Mouse (Mus musculus): ENCODE measurements around the gene Smarcc2. TPM values are rescaled to one million over a fixed set of nuclear protein-coding genes. Genes with fewer than 3 reads are reported as not detected.
A peak's percentile ranks its signal among the peaks of the same experiment; 100 is the strongest.
"Not testable (repeated sequence)": the region's sequence is repeated elsewhere in the genome, so short reads cannot be mapped to it uniquely, and the experiment has no call there.

The Smarcc2 gene
- total RNA-seq, 1 experiment from 2014 or later: 61.2 TPM

DNA sequence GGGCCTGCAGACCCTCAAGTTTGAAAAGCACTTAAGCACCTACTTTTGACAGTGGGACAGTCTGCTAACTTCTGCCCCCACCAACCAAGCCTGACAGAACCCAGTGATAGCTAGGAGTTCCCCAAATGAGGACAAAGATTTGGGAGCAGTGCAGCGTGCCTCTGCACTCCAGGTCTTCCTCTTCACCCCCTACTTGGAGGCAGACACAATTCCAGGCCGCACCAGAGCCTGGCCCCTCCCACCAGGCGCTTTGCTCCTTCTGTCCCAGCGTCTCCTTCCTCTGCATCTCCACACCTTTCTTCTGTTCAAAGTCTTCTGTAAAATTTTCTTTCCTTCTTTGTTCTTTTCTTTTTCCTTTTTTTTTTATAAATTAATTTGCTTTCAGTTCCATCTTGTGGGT, 30.7 kb downstream of the Smarcc2 start:
- no peak for ATAC-seq (replicated peaks; ENCODE audit: insufficient number of reproducible peaks, low FRiP score, low TSS enrichment, poor library complexity, severe bottlenecking)

GRCm38 (mm10) chr10:128490232-128490631, 31.2 kb downstream of the Smarcc2 start:
- ATAC-seq (replicated peaks; ENCODE audit: insufficient number of reproducible peaks, low FRiP score, low TSS enrichment, poor library complexity, severe bottlenecking): no peak

- no peak for ATAC-seq (replicated peaks; ENCODE audit: insufficient number of reproducible peaks, low FRiP score, low TSS enrichment, poor library complexity, severe bottlenecking)
These were observed 31.9 kb downstream of the Smarcc2 start for GRCm38 (mm10) chr10:128490912-128491311.

GRCm38 (mm10) chr10:128491495-128491894, 32.4 kb downstream of the Smarcc2 start:
- no peak for ATAC-seq (replicated peaks; ENCODE audit: insufficient number of reproducible peaks, low FRiP score, low TSS enrichment, poor library complexity, severe bottlenecking)

- not testable (repeated sequence) for ATAC-seq (replicated peaks; ENCODE audit: insufficient number of reproducible peaks, low FRiP score, low TSS enrichment, poor library complexity, severe bottlenecking)
These were observed 33.0 kb downstream of the Smarcc2 start for GRCm38 (mm10) chr10:128492051-128492450.

- no peak for ATAC-seq (replicated peaks; ENCODE audit: insufficient number of reproducible peaks, low FRiP score, low TSS enrichment, poor library complexity, severe bottlenecking)
These were observed 33.7 kb downstream of the Smarcc2 start for GRCm38 (mm10) chr10:128492633-128493311.

GRCm38 (mm10) chr10:128493319-128493694, 34.3 kb downstream of the Smarcc2 start:
- ATAC-seq (replicated peaks; ENCODE audit: insufficient number of reproducible peaks, low FRiP score, low TSS enrichment, poor library complexity, severe bottlenecking): no peak; the same call in 1 of the 2 replicates

DNA sequence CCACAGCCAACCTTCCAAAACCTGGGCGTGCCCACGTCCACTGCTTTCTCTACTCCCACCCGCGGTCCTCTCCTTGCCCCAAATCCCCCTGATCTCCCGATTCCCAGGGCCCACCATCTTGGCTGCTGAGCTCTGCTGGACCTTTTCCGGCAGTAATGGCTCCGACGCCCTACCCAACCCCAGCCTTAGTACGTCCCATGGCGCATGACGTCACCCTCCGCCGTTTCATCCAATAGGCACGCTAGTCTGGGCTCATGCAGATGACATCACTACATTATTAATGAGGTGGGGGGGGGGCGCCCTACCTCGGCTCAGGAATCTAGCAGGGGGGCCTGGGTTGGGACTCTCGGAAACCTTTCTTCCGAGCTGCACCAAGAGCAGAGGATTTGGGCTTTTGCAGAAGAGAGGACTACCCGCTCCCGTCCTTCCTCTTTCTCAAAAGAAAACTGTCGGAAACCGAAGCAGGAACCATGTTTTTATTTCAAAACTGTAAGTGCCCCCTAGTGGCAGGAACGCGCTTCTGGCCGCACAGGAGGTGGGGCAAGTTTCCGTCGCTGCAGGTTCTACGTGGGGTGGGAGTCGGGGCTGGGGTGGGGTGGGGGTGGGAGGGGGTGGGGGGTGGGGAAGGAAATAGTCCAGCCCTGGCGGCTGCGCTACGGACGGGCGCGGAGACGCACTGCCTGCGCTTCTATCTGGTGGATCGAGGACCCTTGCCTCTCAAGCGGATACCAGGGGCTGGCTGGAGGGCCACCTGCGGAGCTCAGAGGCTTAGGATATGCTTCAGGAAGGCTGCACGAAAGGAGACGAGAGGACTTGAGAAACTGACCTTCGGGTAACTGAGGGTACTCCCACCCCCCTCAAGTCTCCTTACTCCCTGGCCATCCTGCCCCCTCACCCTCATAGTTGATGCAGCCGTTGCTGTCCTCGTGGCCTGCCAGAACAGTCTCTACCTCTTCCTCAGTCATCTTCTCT, 34.9 kb downstream of the Smarcc2 start, which contains the start of gene Myl6:
Gene Myl6, minus strand, starts transcription at position 451 of the 972 bp plus-strand sequence.
- ATAC-seq (replicated peaks; ENCODE audit: insufficient number of reproducible peaks, low FRiP score, low TSS enrichment, poor library complexity, severe bottlenecking): peak; percentile 66

DNA sequence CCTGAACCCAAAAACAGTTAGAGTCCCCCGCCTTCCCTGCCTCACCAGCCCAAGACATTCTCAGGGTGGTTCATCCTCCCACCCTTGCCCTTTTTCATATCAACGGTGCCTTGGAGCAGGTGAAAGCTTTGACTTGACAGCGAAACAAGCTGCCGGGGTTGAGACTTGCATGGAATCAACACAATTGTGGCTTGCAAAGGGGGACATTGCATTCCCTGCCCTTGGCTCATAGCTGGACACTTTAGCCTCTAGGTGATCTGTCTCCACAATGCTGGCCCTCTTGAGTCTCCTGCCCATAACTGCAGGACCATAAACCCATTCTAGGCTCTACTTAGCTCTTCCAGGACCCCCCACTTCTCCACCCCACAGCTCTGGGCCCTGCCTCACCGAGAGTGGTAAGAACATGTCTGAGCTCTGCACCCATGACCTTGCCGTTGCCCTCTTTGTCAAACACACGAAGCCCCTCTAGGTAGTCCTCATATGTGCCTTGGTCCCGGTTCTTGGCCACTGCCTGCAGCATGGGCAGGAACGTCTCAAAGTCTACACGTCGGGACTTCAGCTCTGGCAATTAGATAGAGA, 35.7 kb downstream of the Smarcc2 start:
- no peak for ATAC-seq (replicated peaks; ENCODE audit: insufficient number of reproducible peaks, low FRiP score, low TSS enrichment, poor library complexity, severe bottlenecking)

GRCm38 (mm10) chr10:128495270-128495669, 36.2 kb downstream of the Smarcc2 start:
- ATAC-seq (replicated peaks; ENCODE audit: insufficient number of reproducible peaks, low FRiP score, low TSS enrichment, poor library complexity, severe bottlenecking): no peak

DNA sequence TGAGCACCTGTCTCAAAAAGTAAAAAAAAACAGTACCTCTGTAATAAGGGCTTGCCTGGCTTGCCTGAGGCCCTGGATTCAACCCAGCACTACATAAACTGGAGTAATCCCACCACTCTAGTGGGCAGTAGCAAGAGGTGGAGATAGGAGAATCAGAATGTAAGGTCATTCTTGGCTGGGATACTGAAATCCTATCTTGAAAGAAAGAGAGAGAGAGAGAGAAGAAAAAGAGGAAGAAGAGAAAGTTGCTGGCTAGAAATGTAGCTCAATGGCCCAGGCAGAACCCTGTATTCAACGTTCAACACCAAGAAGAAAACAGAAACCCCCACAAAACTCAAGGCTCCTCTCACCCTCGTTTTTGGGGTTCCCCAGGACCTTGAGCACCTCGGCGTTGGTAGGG, 36.9 kb downstream of the Smarcc2 start:
- ATAC-seq (replicated peaks; ENCODE audit: insufficient number of reproducible peaks, low FRiP score, low TSS enrichment, poor library complexity, severe bottlenecking): no peak

DNA sequence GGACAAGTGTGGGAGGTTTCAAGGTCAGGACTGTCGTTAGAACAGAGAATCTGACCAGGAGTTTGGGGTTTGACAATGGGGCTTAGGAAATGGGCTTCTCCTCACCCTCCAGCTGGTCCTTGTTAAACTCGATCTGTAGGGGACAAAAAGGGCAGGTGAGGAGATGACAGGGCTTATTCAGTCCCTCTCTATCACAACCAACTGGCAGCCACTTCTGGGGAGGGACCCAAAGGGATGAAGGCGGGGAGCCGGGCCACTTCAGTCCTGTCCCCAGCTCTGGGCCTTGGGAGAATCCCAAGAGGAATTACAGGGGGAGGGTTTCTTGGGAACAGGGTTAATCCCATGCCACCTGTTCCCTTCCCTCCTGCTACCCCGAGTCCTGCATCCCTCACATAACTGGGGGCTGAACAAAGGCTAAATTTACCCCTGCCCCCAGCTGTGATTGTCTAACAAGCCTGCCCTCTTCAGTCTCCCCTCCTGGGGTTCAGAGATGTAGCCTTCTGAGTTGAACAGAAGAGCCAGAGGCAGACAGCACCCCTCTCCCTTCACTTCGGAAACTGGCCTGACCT, 37.5 kb downstream of the Smarcc2 start:
- ATAC-seq (replicated peaks; ENCODE audit: insufficient number of reproducible peaks, low FRiP score, low TSS enrichment, poor library complexity, severe bottlenecking): no peak

DNA sequence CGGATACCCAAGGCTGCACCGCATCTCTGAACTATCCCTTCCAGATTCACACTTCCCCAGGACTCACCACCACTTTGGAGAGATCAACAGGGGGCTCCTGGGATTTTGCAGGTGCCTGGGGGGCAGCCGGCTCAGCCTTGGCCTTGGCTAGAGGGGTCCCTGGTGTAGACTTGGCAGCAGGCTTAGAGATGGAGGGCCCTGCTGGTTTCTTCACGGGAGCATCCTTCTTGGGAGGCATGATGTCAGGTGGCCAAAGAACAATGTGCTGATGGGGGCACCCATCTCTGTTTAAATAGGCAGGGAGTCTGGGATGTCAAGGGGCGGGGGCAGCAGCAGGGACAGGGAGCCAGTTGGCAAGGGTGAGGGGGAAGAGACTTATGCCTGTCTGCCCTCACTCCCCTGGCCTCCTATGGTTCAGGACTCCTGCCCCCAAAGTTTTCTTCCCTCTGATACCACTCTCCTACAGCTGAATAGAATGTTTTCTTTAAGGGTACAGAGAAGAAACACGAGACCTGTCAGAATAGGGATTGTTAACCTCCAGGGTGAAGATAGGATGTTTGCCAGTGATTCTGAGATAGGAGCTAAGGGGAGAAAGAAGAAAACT, 38.2 kb downstream of the Smarcc2 start:
- ATAC-seq (replicated peaks; ENCODE audit: insufficient number of reproducible peaks, low FRiP score, low TSS enrichment, poor library complexity, severe bottlenecking): no peak

DNA sequence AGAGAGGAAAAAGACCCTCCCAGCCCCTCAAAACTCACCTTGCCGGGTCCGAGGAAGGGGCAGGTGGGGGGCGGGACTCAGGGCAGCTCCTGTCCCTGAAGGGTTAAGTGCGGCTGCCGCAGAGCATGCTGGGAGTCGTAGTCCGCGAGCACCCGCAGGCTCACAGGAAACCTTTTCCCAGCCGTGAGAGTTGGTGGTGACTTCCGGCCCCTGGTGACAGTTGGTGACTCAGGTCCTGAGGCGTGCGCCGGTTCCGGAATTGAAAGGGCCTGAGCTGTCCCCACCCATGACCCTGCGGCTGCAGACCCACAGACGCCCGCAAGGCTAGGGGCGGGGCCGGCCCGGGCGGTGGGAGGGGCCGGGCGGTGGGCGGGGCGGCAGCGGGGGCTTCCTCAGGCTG, 39.5 kb downstream of the Smarcc2 start, which contains the start of gene Myl6b:
Gene Myl6b, minus strand, starts transcription at position 96 of the 400 bp plus-strand sequence.
- ATAC-seq (replicated peaks; ENCODE audit: insufficient number of reproducible peaks, low FRiP score, low TSS enrichment, poor library complexity, severe bottlenecking): peak; percentile 88

GRCm38 (mm10) chr10:128499116-128499671, 40.1 kb downstream of the Smarcc2 start:
- ATAC-seq (replicated peaks; ENCODE audit: insufficient number of reproducible peaks, low FRiP score, low TSS enrichment, poor library complexity, severe bottlenecking): peak; percentile 3; the same call in 1 of the 2 replicates

GRCm38 (mm10) chr10:128502341-128502740, 43.3 kb downstream of the Smarcc2 start:
- no peak for ATAC-seq (replicated peaks; ENCODE audit: insufficient number of reproducible peaks, low FRiP score, low TSS enrichment, poor library complexity, severe bottlenecking)

GRCm38 (mm10) chr10:128503532-128503931, 44.5 kb downstream of the Smarcc2 start:
- ATAC-seq (replicated peaks; ENCODE audit: insufficient number of reproducible peaks, low FRiP score, low TSS enrichment, poor library complexity, severe bottlenecking): no peak

- ATAC-seq (replicated peaks; ENCODE audit: insufficient number of reproducible peaks, low FRiP score, low TSS enrichment, poor library complexity, severe bottlenecking): no peak
These were observed 45.0 kb downstream of the Smarcc2 start for GRCm38 (mm10) chr10:128504012-128504411.
